ENCODE assay signal across 14 mouse cellular contexts in the genomic region with DNA sequence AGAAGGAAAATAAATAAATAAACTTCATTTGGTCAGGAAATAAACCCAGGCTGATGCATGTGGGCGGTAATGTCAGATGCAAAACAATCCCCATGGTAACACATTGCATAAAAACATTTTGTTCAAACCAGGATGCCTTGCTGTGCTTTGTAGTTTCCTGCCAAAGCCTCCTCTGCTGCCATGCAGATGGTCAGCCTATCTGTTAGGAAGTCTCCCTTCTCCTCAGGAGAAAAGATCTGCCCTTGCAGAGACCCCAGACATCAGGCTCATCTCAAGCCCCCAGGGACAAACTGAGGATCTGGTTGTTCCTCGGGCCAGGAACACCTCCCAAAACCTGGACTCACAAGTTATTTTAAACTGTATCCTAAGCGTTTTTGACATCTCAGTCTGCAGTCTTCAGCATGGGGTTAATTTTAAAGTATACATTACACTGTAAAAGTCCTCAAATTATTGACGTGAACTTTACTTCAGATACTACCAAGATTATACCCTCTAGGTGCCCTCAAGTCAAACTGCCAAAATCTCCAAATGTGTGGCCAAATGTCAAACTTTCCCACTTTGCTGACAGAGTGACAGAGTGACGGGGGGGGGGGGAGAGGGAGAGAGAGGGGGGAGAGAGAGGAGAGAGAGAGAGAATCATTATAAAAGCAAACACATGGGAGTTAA.
DNase-seq lines count a peak whose midpoint lies in the region; ATAC-seq and TF ChIP-seq lines count a peak whose summit lies in the region.
"Had no signal": no experiment of that assay in that cellular context is flagged by ENCODE, and none has a peak within 500 bp of the region (broad histone marks: within the 10 kb centered on the region; RNA-seq: fewer than 3 reads in every experiment).

No protein-coding gene starts in this region.

- H3K9ac ChIP-seq in forebrain, postnatal 0 days, result no peak overlapping the region
- H3K9ac ChIP-seq in forebrain, embryonic 12.5 days, result no peak overlapping the region
- H3K9ac ChIP-seq in limb, embryonic 14.5 days (ENCODE audit: low read depth, low read length, severe bottlenecking), result no peak overlapping the region
- H3K9ac ChIP-seq: heart, embryonic 13.5 days; stomach, embryonic 15.5 days had no signal

- H3K4me1 ChIP-seq in forebrain, postnatal 0 days (ENCODE audit: insufficient read depth), result no peaks in the 10 kb centered on the region
- no peaks in the 10 kb centered on the region for H3K4me1 ChIP-seq in forebrain, embryonic 12.5 days
- no peaks in the 10 kb centered on the region for H3K4me1 ChIP-seq in limb, embryonic 14.5 days (ENCODE audit: control insufficient read depth, insufficient read depth, low read length)
- H3K4me1 ChIP-seq in limb, embryonic 10.5 days, result no peaks in the 10 kb centered on the region
- H3K4me1 ChIP-seq: stomach, embryonic 15.5 days had no signal

- ATAC-seq in forebrain, postnatal 0 days, result peak; percentile 56
- ATAC-seq in forebrain, embryonic 12.5 days (ENCODE audit: low FRiP score), result no peak
- no peak for ATAC-seq in limb, embryonic 14.5 days (ENCODE audit: low FRiP score, low read depth)
- no peak for ATAC-seq in activated CD4-positive, CD25-positive, alpha-beta regulatory T cell, adult 4 months
- ATAC-seq: intestine, embryonic 16.5 days had no signal

- no peak for TF ChIP-seq CTCF in forebrain, postnatal 0 days (IDR thresholded peaks at IDR 0.05; ENCODE audit: low read depth)

- no peak for TF ChIP-seq POLR2A in limb, embryonic 14.5 days (IDR thresholded peaks at IDR 0.05; ENCODE audit: borderline replicate concordance, extremely low read depth, insufficient read depth, insufficient read length)

- 63% methylated on average over 5 of the region's 5 CpGs for whole genome bisulfite sequencing in forebrain, postnatal 0 days
- 81% methylated on average over 5 of the region's 5 CpGs for WGBS in forebrain, embryonic 12.5 days
- WGBS in limb, embryonic 14.5 days, result 64% methylated on average over 5 of the region's 5 CpGs
- WGBS in limb, embryonic 10.5 days, result 78% methylated on average over 5 of the region's 5 CpGs

- no peaks in the 10 kb centered on the region for H3K36me3 ChIP-seq in forebrain, postnatal 0 days (ENCODE audit: insufficient read depth)
- no peaks in the 10 kb centered on the region for H3K36me3 ChIP-seq in forebrain, embryonic 12.5 days (replicated peaks)
- H3K36me3 ChIP-seq in limb, embryonic 14.5 days (ENCODE audit: control insufficient read depth, insufficient read depth, low read length), result no peaks in the 10 kb centered on the region
- no peaks in the 10 kb centered on the region for H3K36me3 ChIP-seq in limb, embryonic 10.5 days
- H3K36me3 ChIP-seq: G1E; heart, embryonic 13.5 days; stomach, embryonic 15.5 days had no signal

- H3K4me3 ChIP-seq in forebrain, postnatal 0 days (ENCODE audit: low read depth, low read length), result no peak overlapping the region
- H3K4me3 ChIP-seq in forebrain, embryonic 12.5 days (replicated peaks), result no peak overlapping the region
- no peak overlapping the region for H3K4me3 ChIP-seq in limb, embryonic 14.5 days (replicated peaks; ENCODE audit: low read length)
- H3K4me3 ChIP-seq in limb, embryonic 10.5 days, result no peak overlapping the region
- H3K4me3 ChIP-seq: heart, embryonic 13.5 days; stomach, embryonic 15.5 days had no signal

- no peak overlapping the region for H3K4me2 ChIP-seq in forebrain, postnatal 0 days (ENCODE audit: low read depth)
- H3K4me2 ChIP-seq in forebrain, embryonic 12.5 days, result no peak overlapping the region
- no peak overlapping the region for H3K4me2 ChIP-seq in limb, embryonic 14.5 days (replicated peaks; ENCODE audit: low read depth, low read length, severe bottlenecking)
- H3K4me2 ChIP-seq: heart, embryonic 13.5 days; stomach, embryonic 15.5 days had no signal

- H3K27ac ChIP-seq in forebrain, postnatal 0 days (ENCODE audit: low read depth, low read length), result no peak overlapping the region
- H3K27ac ChIP-seq in forebrain, embryonic 12.5 days, result no peak overlapping the region
- no peak overlapping the region for H3K27ac ChIP-seq in limb, embryonic 14.5 days (replicated peaks; ENCODE audit: low read depth, low read length)
- no peak overlapping the region for H3K27ac ChIP-seq in limb, embryonic 10.5 days
- H3K27ac ChIP-seq: heart, embryonic 13.5 days; stomach, embryonic 15.5 days had no signal

- H3K27me3 ChIP-seq in forebrain, postnatal 0 days (ENCODE audit: insufficient read depth, low read length), result no peaks in the 10 kb centered on the region
- H3K27me3 ChIP-seq in forebrain, embryonic 12.5 days, result no peaks in the 10 kb centered on the region
- no peaks in the 10 kb centered on the region for H3K27me3 ChIP-seq in limb, embryonic 14.5 days (ENCODE audit: control insufficient read depth, insufficient read depth, low read length)
- H3K27me3 ChIP-seq in limb, embryonic 10.5 days (ENCODE audit: low read depth, poor library complexity, severe bottlenecking), result no peaks in the 10 kb centered on the region
- H3K27me3 ChIP-seq: heart, embryonic 13.5 days; stomach, embryonic 15.5 days had no signal

- peak; percentile 32 for DNase-seq in forebrain, postnatal 0 days
- DNase-seq in limb, embryonic 14.5 days (ENCODE audit: low spot score), result peak; percentile 11
- no peak for DNase-seq in limb, embryonic 10.5 days (ENCODE audit: low spot score)
- DNase-seq in cerebellum, adult 9-10 months, result peak; percentile 95
- DNase-seq in layer of hippocampus, adult 9-10 months (ENCODE audit: low spot score), result peak; percentile 22
- no peak for DNase-seq in right cerebral cortex, postnatal 25 days
- DNase-seq: B cell, adult 2 months; right cerebral cortex, postnatal 4 days had no signal

- no peaks in the 10 kb centered on the region for H3K9me3 ChIP-seq in forebrain, postnatal 0 days (ENCODE audit: low read length)
- no peaks in the 10 kb centered on the region for H3K9me3 ChIP-seq in forebrain, embryonic 12.5 days
- no peaks in the 10 kb centered on the region for H3K9me3 ChIP-seq in limb, embryonic 14.5 days (ENCODE audit: control insufficient read depth, low read length)
- H3K9me3 ChIP-seq in limb, embryonic 10.5 days (replicated peaks), result no peaks in the 10 kb centered on the region
- H3K9me3 ChIP-seq: heart, embryonic 13.5 days; stomach, embryonic 15.5 days had no signal

Comparison
In these comparisons a context has a peak if more than half of its experiments do, and no peak if none do; other contexts are left out.
1. DNase-seq: peak in forebrain, postnatal 0 days (single experiment), limb, embryonic 14.5 days (single experiment), cerebellum, adult 9-10 months (single experiment) and layer of hippocampus, adult 9-10 months (single experiment); none in limb, embryonic 10.5 days (single experiment) and right cerebral cortex, postnatal 25 days (single experiment).